Mouse (Mus musculus) embryonic fibroblast, embryonic 13.5 days (primary cell): ENCODE measurements around the gene Ctsd. TPM values are rescaled to one million over a fixed set of nuclear protein-coding genes. Genes with fewer than 3 reads are reported as not detected.

Experiments used
- H3K27ac ChIP-seq: 2 replicates; pipeline ENCODE4 v1.5.1; 2012; ENCODE audit warnings: low read length, control low read depth, inconsistent platforms; ENCODE audit not compliant: insufficient read depth
- H3K4me1 ChIP-seq: 2 replicates; pipeline ENCODE4 v1.6.1; 2011; ENCODE audit warnings: low read length; ENCODE audit not compliant: control insufficient read depth, insufficient read depth
- H3K4me3 ChIP-seq: 2 replicates; pipeline ENCODE4 v1.5.1; 2011; ENCODE audit warnings: mild to moderate bottlenecking, control low read depth, low read length; ENCODE audit not compliant: insufficient read depth
- CTCF ChIP-seq: IDR thresholded peaks from 2 replicates; pipeline ENCODE4 v1.5.1; 2011; ENCODE audit warnings: mild to moderate bottlenecking, control low read depth, low read length, moderate library complexity, borderline replicate concordance; ENCODE audit not compliant: insufficient read depth
- POLR2A ChIP-seq: IDR thresholded peaks from 2 replicates; pipeline ENCODE4 v1.6.1; 2011; ENCODE audit warnings: low read depth, mild to moderate bottlenecking, control low read depth, low read length, moderate library complexity
- polyA plus RNA-seq: library from polyadenylated mRNA; stranded (reverse); fragments of >200 nt; gene quantifications from 2 replicates; pipeline ENCODE4 v1.2.4, GENCODE M21; 2011; ENCODE audit warnings: low read depth; ENCODE audit not compliant: missing spikeins, insufficient read length

Ctsd gene
- polyA plus RNA-seq, 1 experiment, result 617 TPM

GRCm38 (mm10) chr7:142377233-142377925 lies 10.5 kb downstream of the Ctsd start:
- TF ChIP-seq CTCF (no peak), POLR2A (no peak)
- Histone ChIP-seq H3K4me3 (no peak overlapping the region), H3K27ac (no peak overlapping the region), H3K4me1 (no peaks in the 10 kb centered on the region)

GRCm38 (mm10) chr7:142376096-142376495 lies 11.7 kb downstream of the Ctsd start:
- no peak overlapping the region for H3K27ac ChIP-seq
- no peaks in the 10 kb centered on the region for H3K4me1 ChIP-seq
- no peak overlapping the region for H3K4me3 ChIP-seq
- TF ChIP-seq CTCF (no peak), POLR2A (no peak)

- Histone ChIP-seq H3K4me3 (no peak overlapping the region), H3K27ac (no peak overlapping the region), H3K4me1 (no peaks in the 10 kb centered on the region)
- no peak for TF ChIP-seq POLR2A
- TF ChIP-seq CTCF, result no peak
Observed at GRCm38 (mm10) chr7:142375261-142375724, 12.5 kb downstream of the Ctsd start.

GRCm38 (mm10) chr7:142374413-142375015 lies 13.3 kb downstream of the Ctsd start:
- Histone ChIP-seq H3K27ac (no peak overlapping the region), H3K4me1 (no peaks in the 10 kb centered on the region), H3K4me3 (no peak overlapping the region)
- TF ChIP-seq POLR2A (no peak), CTCF (no peak)

GRCm38 (mm10) chr7:142373641-142374412 lies 14.0 kb downstream of the Ctsd start, which contains the start of gene Ifitm10:
Ifitm10 (minus strand) TSS chr7:142373753.
- Histone ChIP-seq H3K4me1 (no peaks in the 10 kb centered on the region), H3K4me3 (no peak within 1 kb of the TSS), H3K27ac (no peak within 1 kb of the TSS)
- TF ChIP-seq CTCF (no peak), POLR2A (no peak)

- no peak overlapping the region for H3K4me3 ChIP-seq
- TF ChIP-seq POLR2A (no peak), CTCF (no peak)
- H3K27ac ChIP-seq, result no peak overlapping the region
- no peaks in the 10 kb centered on the region for H3K4me1 ChIP-seq
Observed at GRCm38 (mm10) chr7:142373039-142373438, 14.8 kb downstream of the Ctsd start.

- TF ChIP-seq CTCF, result no peak
- TF ChIP-seq POLR2A, result no peak
- H3K4me3 ChIP-seq, result peak overlapping the region; percentile 26
- H3K27ac ChIP-seq, result no peak overlapping the region
- no peaks in the 10 kb centered on the region for H3K4me1 ChIP-seq
Observed at GRCm38 (mm10) chr7:142371768-142372661, 15.8 kb downstream of the Ctsd start.

- no peak for TF ChIP-seq CTCF
- no peak for TF ChIP-seq POLR2A
- no peaks in the 10 kb centered on the region for H3K4me1 ChIP-seq
- no peak overlapping the region for H3K27ac ChIP-seq
- peak overlapping the region; percentile 26 for H3K4me3 ChIP-seq
Observed at GRCm38 (mm10) chr7:142371398-142371767, 16.5 kb downstream of the Ctsd start.

- no peaks in the 10 kb centered on the region for H3K4me1 ChIP-seq
- TF ChIP-seq CTCF, result no peak
- TF ChIP-seq POLR2A, result no peak
- no peak overlapping the region for H3K4me3 ChIP-seq
Observed at GRCm38 (mm10) chr7:142370937-142371336, 16.9 kb downstream of the Ctsd start.

GRCm38 (mm10) chr7:142369820-142370219 lies 18.0 kb downstream of the Ctsd start:
- H3K4me3 ChIP-seq, result no peak overlapping the region
- TF ChIP-seq POLR2A, result no peak
- no peak for TF ChIP-seq CTCF
- no peaks in the 10 kb centered on the region for H3K4me1 ChIP-seq
- no peak overlapping the region for H3K27ac ChIP-seq

More at GRCm38 (mm10) chr7:142370937-142371336, 16.9 kb downstream of the Ctsd start:
- no peak overlapping the region for H3K27ac ChIP-seq
